Mouse (Mus musculus): ENCODE results near the gene Gm10912. TPM values are rescaled to one million over a fixed set of nuclear protein-coding genes. Genes with fewer than 3 reads are reported as not detected.
"Not testable (repeated sequence)": the region's sequence is repeated elsewhere in the genome, so short reads cannot be mapped to it uniquely, and the experiment has no call there.

The Gm10912 gene
- polyA plus RNA-seq (2014; fragmentation: Nextera tagmentation; extraction: Ambion mirVana) = not detected in 2 replicates

GRCm38 (mm10) chr2:104065526-104065925 lies at the start of gene Gm10912:
Gene Gm10912, plus strand, starts transcription at chr2:104065826.
- not testable (repeated sequence) for DNase-seq (ENCODE audit: low spot score); H3K4me3 ChIP-seq (ENCODE audit: low read depth, low read length); H3K4me2 ChIP-seq (replicated peaks; ENCODE audit: low read depth, low read length); ATAC-seq (ENCODE audit: low FRiP score); H3K9ac ChIP-seq (ENCODE audit: low read depth, low read length); H3K27me3 ChIP-seq (ENCODE audit: control insufficient read depth, insufficient read depth, low read length); H3K4me1 ChIP-seq (replicated peaks; ENCODE audit: control insufficient read depth, insufficient read depth, low read length); H3K9me3 ChIP-seq (ENCODE audit: control insufficient read depth, low read length); H3K36me3 ChIP-seq (ENCODE audit: control insufficient read depth, insufficient read depth, low read length); H3K27ac ChIP-seq (ENCODE audit: low read depth, low read length)
- WGBS = 95% methylated on average over 5 of the region's 6 CpGs

- Histone ChIP-seq H3K9me3 (ENCODE audit: control insufficient read depth, low read length) (no peaks in the 10 kb centered on the region), H3K27ac (ENCODE audit: low read depth, low read length) (no peak overlapping the region), H3K4me3 (ENCODE audit: low read depth, low read length) (no peak overlapping the region), H3K9ac (ENCODE audit: low read depth, low read length) (no peak overlapping the region), H3K4me2 (replicated peaks; ENCODE audit: low read depth, low read length) (no peak overlapping the region), H3K36me3 (ENCODE audit: control insufficient read depth, insufficient read depth, low read length) (no peaks in the 10 kb centered on the region), H3K27me3 (ENCODE audit: control insufficient read depth, insufficient read depth, low read length) (no peaks in the 10 kb centered on the region), H3K4me1 (replicated peaks; ENCODE audit: control insufficient read depth, insufficient read depth, low read length) (no peaks in the 10 kb centered on the region)
- ATAC-seq (ENCODE audit: low FRiP score) = no peak
- no peak for DNase-seq (ENCODE audit: low spot score)
- 94% methylated on average over 7 of the region's 7 CpGs for WGBS
These were observed 42.5 kb upstream of the Gm10912 start for GRCm38 (mm10) chr2:104023096-104023495.

- Histone ChIP-seq H3K27ac (ENCODE audit: low read depth, low read length) (no peak overlapping the region), H3K4me2 (replicated peaks; ENCODE audit: low read depth, low read length) (no peak overlapping the region), H3K9me3 (ENCODE audit: control insufficient read depth, low read length) (no peaks in the 10 kb centered on the region), H3K4me1 (replicated peaks; ENCODE audit: control insufficient read depth, insufficient read depth, low read length) (no peaks in the 10 kb centered on the region), H3K36me3 (ENCODE audit: control insufficient read depth, insufficient read depth, low read length) (no peaks in the 10 kb centered on the region), H3K27me3 (ENCODE audit: control insufficient read depth, insufficient read depth, low read length) (no peaks in the 10 kb centered on the region), H3K4me3 (ENCODE audit: low read depth, low read length) (no peak overlapping the region), H3K9ac (ENCODE audit: low read depth, low read length) (no peak overlapping the region)
- DNase-seq (ENCODE audit: low spot score) (no peak), ATAC-seq (ENCODE audit: low FRiP score) (no peak)
- WGBS = 90% methylated on average over 4 of the region's 4 CpGs
These were observed 41.0 kb upstream of the Gm10912 start for GRCm38 (mm10) chr2:104024656-104025055.

DNA sequence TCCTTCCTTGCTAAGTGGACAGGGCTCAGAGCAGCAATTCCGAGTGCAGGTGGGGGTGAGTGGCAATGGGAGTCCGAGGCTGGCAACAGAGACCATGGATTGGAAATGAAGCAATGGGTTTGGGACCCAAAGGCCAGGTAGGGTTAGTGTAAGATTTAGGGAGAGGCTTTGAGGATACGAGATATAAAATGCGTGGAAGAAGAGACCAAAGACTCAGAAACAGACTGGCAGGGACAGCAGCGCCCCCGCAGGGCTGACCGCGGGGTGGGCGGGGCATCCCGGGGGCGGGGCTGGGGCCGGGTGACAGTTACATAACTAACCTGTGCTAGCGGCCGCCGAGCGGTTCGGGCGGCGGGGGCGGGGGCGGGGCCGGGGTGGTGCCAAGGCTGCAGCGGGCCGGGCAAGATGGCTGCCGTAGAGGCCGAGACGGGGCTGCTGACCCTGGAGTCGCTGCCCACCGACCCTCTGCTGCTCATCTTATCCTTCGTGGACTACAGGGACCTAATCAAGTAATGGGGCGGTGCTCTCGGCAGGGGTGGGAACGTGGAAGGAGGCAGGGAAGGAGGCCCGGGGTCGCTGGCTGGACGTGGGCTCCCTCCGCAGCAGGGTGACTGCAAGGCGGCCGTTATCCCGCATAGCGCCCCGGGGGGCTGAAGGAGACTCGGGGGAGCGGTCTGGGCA lies 38.0 kb upstream of the Gm10912 start, which contains the start of gene Fbxo3:
Fbxo3 (plus strand) TSS at position 264 of the 681 bp plus-strand sequence.
- H3K4me1 ChIP-seq (replicated peaks; ENCODE audit: control insufficient read depth, insufficient read depth, low read length) = no peaks in the 10 kb centered on the region
- H3K9ac ChIP-seq (ENCODE audit: low read depth, low read length) = peak within 1 kb of the TSS; percentile 94
- DNase-seq (ENCODE audit: low spot score) (peak; percentile 80), ATAC-seq (ENCODE audit: low FRiP score) (peak; percentile 96)
- H3K36me3 ChIP-seq (ENCODE audit: control insufficient read depth, insufficient read depth, low read length) = no peaks in the 10 kb centered on the region
- WGBS = under 1% methylated on average over 27 of the region's 44 CpGs
- H3K4me3 ChIP-seq (ENCODE audit: low read depth, low read length) = peak within 1 kb of the TSS; percentile 59
- peak within 1 kb of the TSS; percentile 82 for H3K4me2 ChIP-seq (replicated peaks; ENCODE audit: low read depth, low read length)
- no peaks in the 10 kb centered on the region for H3K9me3 ChIP-seq (ENCODE audit: control insufficient read depth, low read length)
- H3K27ac ChIP-seq (ENCODE audit: low read depth, low read length) = no peak within 1 kb of the TSS; the same call in 1 of the 2 replicates
- H3K27me3 ChIP-seq (ENCODE audit: control insufficient read depth, insufficient read depth, low read length) = no peaks in the 10 kb centered on the region

GRCm38 (mm10) chr2:104028139-104028723 lies 37.4 kb upstream of the Gm10912 start, which contains the start of gene 4931422A03Rik:
Gene 4931422A03Rik, minus strand, starts transcription at chr2:104028361.
- no peak for DNase-seq (ENCODE audit: low spot score)
- H3K27ac ChIP-seq (ENCODE audit: low read depth, low read length) = no peak within 1 kb of the TSS; the same call in 1 of the 2 replicates
- no peaks in the 10 kb centered on the region for H3K36me3 ChIP-seq (ENCODE audit: control insufficient read depth, insufficient read depth, low read length)
- H3K4me1 ChIP-seq (replicated peaks; ENCODE audit: control insufficient read depth, insufficient read depth, low read length) = no peaks in the 10 kb centered on the region
- no peaks in the 10 kb centered on the region for H3K27me3 ChIP-seq (ENCODE audit: control insufficient read depth, insufficient read depth, low read length)
- peak within 1 kb of the TSS; percentile 59 for H3K4me3 ChIP-seq (ENCODE audit: low read depth, low read length)
- no peaks in the 10 kb centered on the region for H3K9me3 ChIP-seq (ENCODE audit: control insufficient read depth, low read length)
- ATAC-seq (ENCODE audit: low FRiP score) = peak; percentile 77
- WGBS = 1% methylated on average over 32 of the region's 32 CpGs
- H3K4me2 ChIP-seq (replicated peaks; ENCODE audit: low read depth, low read length) = peak within 1 kb of the TSS; percentile 82
- H3K9ac ChIP-seq (ENCODE audit: low read depth, low read length) = peak within 1 kb of the TSS; percentile 94

- no peaks in the 10 kb centered on the region for H3K27me3 ChIP-seq (ENCODE audit: control insufficient read depth, insufficient read depth, low read length)
- no peak overlapping the region for H3K4me3 ChIP-seq (ENCODE audit: low read depth, low read length)
- 0 out of 2 replicates have a peak overlapping the region, but pooled peaks have one; percentile 82 for H3K4me2 ChIP-seq (replicated peaks; ENCODE audit: low read depth, low read length)
- ATAC-seq (ENCODE audit: low FRiP score) = no peak
- no peak overlapping the region for H3K27ac ChIP-seq (ENCODE audit: low read depth, low read length)
- no peaks in the 10 kb centered on the region for H3K9me3 ChIP-seq (ENCODE audit: control insufficient read depth, low read length)
- no peaks in the 10 kb centered on the region for H3K36me3 ChIP-seq (ENCODE audit: control insufficient read depth, insufficient read depth, low read length)
- no peak overlapping the region for H3K9ac ChIP-seq (ENCODE audit: low read depth, low read length)
- H3K4me1 ChIP-seq (replicated peaks; ENCODE audit: control insufficient read depth, insufficient read depth, low read length) = no peaks in the 10 kb centered on the region
- 84% methylated on average over 2 of the region's 2 CpGs for WGBS
- DNase-seq (ENCODE audit: low spot score) = no peak
These were observed 36.6 kb upstream of the Gm10912 start for GRCm38 (mm10) chr2:104029074-104029473.

GRCm38 (mm10) chr2:104030381-104030780 lies 35.2 kb upstream of the Gm10912 start:
- Histone ChIP-seq H3K27ac (ENCODE audit: low read depth, low read length) (no peak overlapping the region), H3K9ac (ENCODE audit: low read depth, low read length) (no peak overlapping the region), H3K4me2 (replicated peaks; ENCODE audit: low read depth, low read length) (no peak overlapping the region), H3K4me1 (replicated peaks; ENCODE audit: control insufficient read depth, insufficient read depth, low read length) (no peaks in the 10 kb centered on the region), H3K36me3 (ENCODE audit: control insufficient read depth, insufficient read depth, low read length) (no peaks in the 10 kb centered on the region), H3K27me3 (ENCODE audit: control insufficient read depth, insufficient read depth, low read length) (no peaks in the 10 kb centered on the region), H3K9me3 (ENCODE audit: control insufficient read depth, low read length) (no peaks in the 10 kb centered on the region), H3K4me3 (ENCODE audit: low read depth, low read length) (no peak overlapping the region)
- WGBS = 89% methylated on average over 3 of the region's 3 CpGs
- ATAC-seq (ENCODE audit: low FRiP score) (no peak), DNase-seq (ENCODE audit: low spot score) (no peak)

DNA sequence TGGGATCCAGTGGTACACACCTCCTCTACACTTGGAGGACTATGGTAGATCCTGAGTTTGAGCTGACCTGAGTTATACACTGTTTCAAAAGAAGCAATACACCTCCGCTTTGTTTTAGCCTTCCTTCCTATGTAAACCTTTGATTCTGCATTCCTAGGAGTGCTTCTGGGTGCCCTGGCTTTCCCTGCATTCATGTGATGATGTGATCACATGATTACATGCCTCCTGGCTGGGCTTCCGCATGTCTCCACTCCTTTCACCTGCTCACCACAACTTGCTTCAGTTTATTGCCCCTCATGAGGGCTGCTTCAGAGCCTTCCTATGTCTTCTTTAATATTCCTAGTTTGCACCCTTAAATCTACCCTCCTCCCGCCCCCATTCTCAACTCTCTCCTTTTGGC lies 33.6 kb upstream of the Gm10912 start:
- H3K4me3 ChIP-seq (ENCODE audit: low read depth, low read length) = no peak overlapping the region
- H3K27ac ChIP-seq (ENCODE audit: low read depth, low read length) = no peak overlapping the region
- H3K4me2 ChIP-seq (replicated peaks; ENCODE audit: low read depth, low read length) = no peak overlapping the region
- no peaks in the 10 kb centered on the region; the same call in 1 of the 2 replicates for H3K36me3 ChIP-seq (ENCODE audit: control insufficient read depth, insufficient read depth, low read length)
- 91% methylated on average over 3 of the region's 3 CpGs for WGBS
- ATAC-seq (ENCODE audit: low FRiP score) (no peak), DNase-seq (ENCODE audit: low spot score) (no peak)
- H3K27me3 ChIP-seq (ENCODE audit: control insufficient read depth, insufficient read depth, low read length) = no peaks in the 10 kb centered on the region
- H3K9me3 ChIP-seq (ENCODE audit: control insufficient read depth, low read length) = no peaks in the 10 kb centered on the region
- no peak overlapping the region for H3K9ac ChIP-seq (ENCODE audit: low read depth, low read length)
- no peaks in the 10 kb centered on the region for H3K4me1 ChIP-seq (replicated peaks; ENCODE audit: control insufficient read depth, insufficient read depth, low read length)
